Mouse (Mus musculus): ENCODE data around the gene Gm9945. TPM values are rescaled to one million over a fixed set of nuclear protein-coding genes. Genes with fewer than 3 reads are reported as not detected.

Gm9945 gene
- polyA plus RNA-seq, 1 experiment from 2014 or later = not detected

- ATAC-seq (ENCODE audit: extremely low read depth, insufficient number of reproducible peaks, low FRiP score, low TSS enrichment) = no peak
- Histone ChIP-seq H3K4me3 (no peak overlapping the region), H3K9me3 (no peaks in the 10 kb centered on the region), H3K36me3 (no peaks in the 10 kb centered on the region), H3K4me2 (no peak overlapping the region), H3K9ac (no peak overlapping the region), H3K27ac (replicated peaks) (no peak overlapping the region), H3K4me1 (peaks cover 24% of the 10 kb centered on the region), H3K27me3 (replicated peaks) (0 out of 2 replicates have a peak, but pooled peaks cover 6% of the 10 kb centered on the region)
- WGBS = 75% methylated on average over 6 of the region's 6 CpGs
These were observed 17.0 kb downstream of the Gm9945 start for GRCm38 (mm10) chr11:53496946-53497345.

- ATAC-seq (ENCODE audit: extremely low read depth, insufficient number of reproducible peaks, low FRiP score, low TSS enrichment) = no peak
- peak overlapping the region; percentile 54 for H3K4me2 ChIP-seq
- no peaks in the 10 kb centered on the region for H3K9me3 ChIP-seq
- WGBS = 9% methylated on average over 11 of the region's 11 CpGs
- peak overlapping the region; percentile 53; the same call in 1 of the 2 replicates for H3K9ac ChIP-seq
- H3K36me3 ChIP-seq = no peaks in the 10 kb centered on the region
- 0 out of 2 replicates have a peak, but pooled peaks cover 6% of the 10 kb centered on the region for H3K27me3 ChIP-seq (replicated peaks)
- no peak overlapping the region for H3K27ac ChIP-seq (replicated peaks)
- H3K4me3 ChIP-seq = peak overlapping the region; percentile 26
- peaks cover 10% of the 10 kb centered on the region for H3K4me1 ChIP-seq
These were observed 20.6 kb downstream of the Gm9945 start for GRCm38 (mm10) chr11:53500569-53500968.

- Histone ChIP-seq H3K27ac (replicated peaks) (no peak overlapping the region), H3K4me1 (peaks cover 10% of the 10 kb centered on the region), H3K4me3 (no peak overlapping the region), H3K4me2 (no peak overlapping the region), H3K9me3 (no peaks in the 10 kb centered on the region), H3K9ac (no peak overlapping the region), H3K27me3 (replicated peaks) (0 out of 2 replicates have a peak, but pooled peaks cover 6% of the 10 kb centered on the region), H3K36me3 (no peaks in the 10 kb centered on the region)
- no peak for ATAC-seq (ENCODE audit: extremely low read depth, insufficient number of reproducible peaks, low FRiP score, low TSS enrichment)
- WGBS = 72% methylated on average over 8 of the region's 8 CpGs
These were observed 22.2 kb downstream of the Gm9945 start for GRCm38 (mm10) chr11:53502039-53502765.

GRCm38 (mm10) chr11:53503738-53504137 is 23.8 kb downstream of the Gm9945 start:
- ATAC-seq (ENCODE audit: extremely low read depth, insufficient number of reproducible peaks, low FRiP score, low TSS enrichment) = no peak
- 0 out of 2 replicates have a peak, but pooled peaks cover 6% of the 10 kb centered on the region for H3K27me3 ChIP-seq (replicated peaks)
- WGBS = 63% methylated on average over 5 of the region's 5 CpGs
- no peak overlapping the region for H3K4me3 ChIP-seq
- H3K9me3 ChIP-seq = no peaks in the 10 kb centered on the region
- no peak overlapping the region for H3K9ac ChIP-seq
- H3K4me2 ChIP-seq = no peak overlapping the region
- H3K4me1 ChIP-seq = peaks cover 10% of the 10 kb centered on the region
- H3K36me3 ChIP-seq = no peaks in the 10 kb centered on the region
- no peak overlapping the region for H3K27ac ChIP-seq (replicated peaks)

- Histone ChIP-seq H3K9ac (no peak overlapping the region), H3K9me3 (no peaks in the 10 kb centered on the region), H3K4me1 (peaks cover 10% of the 10 kb centered on the region), H3K27me3 (replicated peaks) (0 out of 2 replicates have a peak, but pooled peaks cover 6% of the 10 kb centered on the region), H3K36me3 (no peaks in the 10 kb centered on the region), H3K4me2 (no peak overlapping the region), H3K4me3 (no peak overlapping the region), H3K27ac (replicated peaks) (no peak overlapping the region)
- no peak for ATAC-seq (ENCODE audit: extremely low read depth, insufficient number of reproducible peaks, low FRiP score, low TSS enrichment)
- WGBS = 84% methylated on average over 8 of the region's 8 CpGs
These were observed 24.4 kb downstream of the Gm9945 start for GRCm38 (mm10) chr11:53504376-53504775.

- H3K4me2 ChIP-seq = no peak overlapping the region
- H3K27me3 ChIP-seq (replicated peaks) = 0 out of 2 replicates have a peak, but pooled peaks cover 6% of the 10 kb centered on the region
- H3K9ac ChIP-seq = no peak overlapping the region
- H3K4me1 ChIP-seq = peaks cover 12% of the 10 kb centered on the region
- no peak overlapping the region for H3K27ac ChIP-seq (replicated peaks)
- H3K4me3 ChIP-seq = no peak overlapping the region
- 74% methylated on average over 5 of the region's 5 CpGs for WGBS
- H3K36me3 ChIP-seq = no peaks in the 10 kb centered on the region
- no peaks in the 10 kb centered on the region for H3K9me3 ChIP-seq
- no peak for ATAC-seq (ENCODE audit: extremely low read depth, insufficient number of reproducible peaks, low FRiP score, low TSS enrichment)
These were observed 25.2 kb downstream of the Gm9945 start for GRCm38 (mm10) chr11:53505026-53505663.

GRCm38 (mm10) chr11:53507098-53507805 is 27.3 kb downstream of the Gm9945 start:
- no peak overlapping the region for H3K9ac ChIP-seq
- WGBS = 85% methylated on average over 9 of the region's 9 CpGs
- no peak overlapping the region for H3K4me2 ChIP-seq
- H3K4me1 ChIP-seq = peaks cover 6% of the 10 kb centered on the region
- no peak overlapping the region for H3K4me3 ChIP-seq
- no peaks in the 10 kb centered on the region for H3K36me3 ChIP-seq
- H3K27ac ChIP-seq (replicated peaks) = no peak overlapping the region
- ATAC-seq (ENCODE audit: extremely low read depth, insufficient number of reproducible peaks, low FRiP score, low TSS enrichment) = no peak
- H3K27me3 ChIP-seq (replicated peaks) = no peaks in the 10 kb centered on the region
- no peaks in the 10 kb centered on the region for H3K9me3 ChIP-seq

GRCm38 (mm10) chr11:53508152-53508551 is 28.2 kb downstream of the Gm9945 start:
- Histone ChIP-seq H3K4me1 (peaks cover 6% of the 10 kb centered on the region), H3K27me3 (replicated peaks) (no peaks in the 10 kb centered on the region), H3K36me3 (no peaks in the 10 kb centered on the region), H3K4me3 (no peak overlapping the region), H3K9me3 (no peaks in the 10 kb centered on the region), H3K9ac (no peak overlapping the region), H3K27ac (replicated peaks) (no peak overlapping the region), H3K4me2 (no peak overlapping the region)
- 68% methylated on average over 7 of the region's 7 CpGs for WGBS
- no peak for ATAC-seq (ENCODE audit: extremely low read depth, insufficient number of reproducible peaks, low FRiP score, low TSS enrichment)

GRCm38 (mm10) chr11:53508591-53508990 is 28.6 kb downstream of the Gm9945 start:
- Histone ChIP-seq H3K4me3 (no peak overlapping the region), H3K4me2 (no peak overlapping the region), H3K27ac (replicated peaks) (no peak overlapping the region), H3K36me3 (no peaks in the 10 kb centered on the region), H3K4me1 (peaks cover 6% of the 10 kb centered on the region), H3K9me3 (no peaks in the 10 kb centered on the region), H3K9ac (no peak overlapping the region), H3K27me3 (replicated peaks) (no peaks in the 10 kb centered on the region)
- no peak for ATAC-seq (ENCODE audit: extremely low read depth, insufficient number of reproducible peaks, low FRiP score, low TSS enrichment)
- 51% methylated on average over 3 of the region's 3 CpGs for WGBS

GRCm38 (mm10) chr11:53510351-53510750 is 30.4 kb downstream of the Gm9945 start:
- Histone ChIP-seq H3K9ac (no peak overlapping the region), H3K27me3 (replicated peaks) (no peaks in the 10 kb centered on the region), H3K4me3 (no peak overlapping the region), H3K27ac (replicated peaks) (no peak overlapping the region), H3K4me1 (peaks cover 6% of the 10 kb centered on the region), H3K4me2 (no peak overlapping the region), H3K9me3 (no peaks in the 10 kb centered on the region), H3K36me3 (no peaks in the 10 kb centered on the region)
- ATAC-seq (ENCODE audit: extremely low read depth, insufficient number of reproducible peaks, low FRiP score, low TSS enrichment) = no peak
- 33% methylated on average over 5 of the region's 5 CpGs for WGBS
